Mouse (Mus musculus): ENCODE data around the gene Myog. TPM values are rescaled to one million over a fixed set of nuclear protein-coding genes. Genes with fewer than 3 reads are reported as not detected.

Myog gene
- polyA plus RNA-seq, 1 experiment from 2014 or later, result 190 TPM

GRCm38 (mm10) chr1:134272754-134273250, 17.0 kb upstream of the Myog start:
- Histone ChIP-seq H3K27ac (no peak overlapping the region), H3K36me3 (no peaks in the 10 kb centered on the region), H3K9me3 (no peaks in the 10 kb centered on the region), H3K4me3 (no peak overlapping the region), H3K27me3 (no peaks in the 10 kb centered on the region), H3K4me2 (replicated peaks) (no peak overlapping the region), H3K4me1 (peaks cover 17% of the 10 kb centered on the region), H3K9ac (no peak overlapping the region)
- 79% methylated on average over 5 of the region's 5 CpGs for WGBS
- ATAC-seq (ENCODE audit: low FRiP score, low read depth), result no peak

GRCm38 (mm10) chr1:134273493-134274395, 16.0 kb upstream of the Myog start:
- Histone ChIP-seq H3K36me3 (no peaks in the 10 kb centered on the region), H3K4me3 (no peak overlapping the region), H3K9ac (0 out of 2 replicates have a peak overlapping the region, but pooled peaks have one; percentile 1), H3K27ac (no peak overlapping the region; the same call in 1 of the 2 replicates), H3K9me3 (no peaks in the 10 kb centered on the region), H3K4me1 (peaks cover 17% of the 10 kb centered on the region), H3K4me2 (replicated peaks) (no peak overlapping the region), H3K27me3 (no peaks in the 10 kb centered on the region)
- no peak for ATAC-seq (ENCODE audit: low FRiP score, low read depth)
- 41% methylated on average over 9 of the region's 9 CpGs for WGBS

GRCm38 (mm10) chr1:134274483-134274920, 15.3 kb upstream of the Myog start:
- Histone ChIP-seq H3K9me3 (no peaks in the 10 kb centered on the region), H3K36me3 (no peaks in the 10 kb centered on the region), H3K9ac (no peak overlapping the region), H3K4me2 (replicated peaks) (no peak overlapping the region), H3K27me3 (no peaks in the 10 kb centered on the region), H3K4me3 (no peak overlapping the region), H3K27ac (no peak overlapping the region), H3K4me1 (peaks cover 17% of the 10 kb centered on the region)
- 63% methylated on average over 7 of the region's 7 CpGs for WGBS
- ATAC-seq (ENCODE audit: low FRiP score, low read depth), result no peak

GRCm38 (mm10) chr1:134275616-134276464, 13.9 kb upstream of the Myog start:
- Histone ChIP-seq H3K4me3 (no peak overlapping the region), H3K4me2 (replicated peaks) (no peak overlapping the region), H3K27ac (no peak overlapping the region), H3K4me1 (peaks cover 17% of the 10 kb centered on the region), H3K9me3 (no peaks in the 10 kb centered on the region), H3K36me3 (no peaks in the 10 kb centered on the region), H3K27me3 (no peaks in the 10 kb centered on the region), H3K9ac (no peak overlapping the region)
- peak; percentile 57 for ATAC-seq (ENCODE audit: low FRiP score, low read depth)
- 54% methylated on average over 13 of the region's 13 CpGs for WGBS

- H3K27me3 ChIP-seq, result no peaks in the 10 kb centered on the region
Observed at GRCm38 (mm10) chr1:134276823-134277222, 13.0 kb upstream of the Myog start.

GRCm38 (mm10) chr1:134280174-134280573, 9.6 kb upstream of the Myog start:
- H3K4me2 ChIP-seq (replicated peaks), result no peak overlapping the region
- no peaks in the 10 kb centered on the region; the same call in 1 of the 2 replicates for H3K4me1 ChIP-seq
- no peak overlapping the region for H3K4me3 ChIP-seq
- no peak overlapping the region for H3K9ac ChIP-seq
- 85% methylated on average over 5 of the region's 5 CpGs for WGBS
- no peaks in the 10 kb centered on the region for H3K9me3 ChIP-seq
- H3K27ac ChIP-seq, result no peak overlapping the region
- no peaks in the 10 kb centered on the region for H3K36me3 ChIP-seq
- ATAC-seq (ENCODE audit: low FRiP score, low read depth), result no peak
- H3K27me3 ChIP-seq, result no peaks in the 10 kb centered on the region

More at GRCm38 (mm10) chr1:134276823-134277222, 13.0 kb upstream of the Myog start:
- Histone ChIP-seq H3K4me3 (no peak overlapping the region), H3K9ac (no peak overlapping the region), H3K36me3 (no peaks in the 10 kb centered on the region), H3K9me3 (no peaks in the 10 kb centered on the region), H3K27ac (no peak overlapping the region), H3K4me1 (peaks cover 17% of the 10 kb centered on the region), H3K4me2 (replicated peaks) (no peak overlapping the region)
- no peak for ATAC-seq (ENCODE audit: low FRiP score, low read depth)
- 79% methylated on average over 7 of the region's 7 CpGs for WGBS

- no peak overlapping the region for H3K4me3 ChIP-seq
- no peak overlapping the region for H3K9ac ChIP-seq
- H3K36me3 ChIP-seq, result no peaks in the 10 kb centered on the region
- no peaks in the 10 kb centered on the region for H3K4me1 ChIP-seq
- ATAC-seq (ENCODE audit: low FRiP score, low read depth), result no peak
- no peaks in the 10 kb centered on the region for H3K27me3 ChIP-seq
- no peak overlapping the region for H3K27ac ChIP-seq
- no peak overlapping the region for H3K4me2 ChIP-seq (replicated peaks)
- H3K9me3 ChIP-seq, result no peaks in the 10 kb centered on the region
- WGBS, result 70% methylated on average over 4 of the region's 4 CpGs
Observed at GRCm38 (mm10) chr1:134281563-134281962, 8.2 kb upstream of the Myog start.

GRCm38 (mm10) chr1:134282342-134282741, 7.4 kb upstream of the Myog start:
- no peak overlapping the region for H3K4me2 ChIP-seq (replicated peaks)
- H3K36me3 ChIP-seq, result no peaks in the 10 kb centered on the region
- no peaks in the 10 kb centered on the region for H3K27me3 ChIP-seq
- no peaks in the 10 kb centered on the region for H3K4me1 ChIP-seq
- ATAC-seq (ENCODE audit: low FRiP score, low read depth), result no peak
- no peak overlapping the region for H3K4me3 ChIP-seq
- no peak overlapping the region for H3K9ac ChIP-seq
- 66% methylated on average over 3 of the region's 3 CpGs for WGBS
- no peaks in the 10 kb centered on the region for H3K9me3 ChIP-seq
- no peak overlapping the region for H3K27ac ChIP-seq

- Histone ChIP-seq H3K36me3 (no peaks in the 10 kb centered on the region), H3K4me1 (no peaks in the 10 kb centered on the region), H3K27me3 (no peaks in the 10 kb centered on the region), H3K27ac (no peak overlapping the region), H3K9ac (no peak overlapping the region), H3K4me3 (no peak overlapping the region), H3K4me2 (replicated peaks) (no peak overlapping the region), H3K9me3 (no peaks in the 10 kb centered on the region)
- WGBS, result 74% methylated on average over 1 of the region's 1 CpGs
- no peak for ATAC-seq (ENCODE audit: low FRiP score, low read depth)
Observed at GRCm38 (mm10) chr1:134283108-134283507, 6.7 kb upstream of the Myog start.

GRCm38 (mm10) chr1:134285458-134286120, 4.2 kb upstream of the Myog start:
- peaks cover 12% of the 10 kb centered on the region for H3K4me1 ChIP-seq
- H3K4me3 ChIP-seq, result no peak overlapping the region
- H3K27me3 ChIP-seq, result no peaks in the 10 kb centered on the region
- WGBS, result 57% methylated on average over 10 of the region's 10 CpGs
- no peak overlapping the region for H3K4me2 ChIP-seq (replicated peaks)
- no peaks in the 10 kb centered on the region for H3K9me3 ChIP-seq
- H3K36me3 ChIP-seq, result no peaks in the 10 kb centered on the region
- H3K27ac ChIP-seq, result no peak overlapping the region
- H3K9ac ChIP-seq, result no peak overlapping the region
- 0 out of 2 replicates have a peak, but pooled peaks have one; percentile 21 for ATAC-seq (ENCODE audit: low FRiP score, low read depth)

GRCm38 (mm10) chr1:134288239-134288638, 1.6 kb upstream of the Myog start:
- Histone ChIP-seq H3K27me3 (no peaks in the 10 kb centered on the region), H3K4me1 (peaks cover 31% of the 10 kb centered on the region), H3K4me2 (replicated peaks) (no peak overlapping the region), H3K36me3 (no peaks in the 10 kb centered on the region), H3K4me3 (no peak overlapping the region), H3K9me3 (no peaks in the 10 kb centered on the region), H3K9ac (no peak overlapping the region), H3K27ac (no peak overlapping the region)
- ATAC-seq (ENCODE audit: low FRiP score, low read depth), result no peak
- WGBS, result 78% methylated on average over 3 of the region's 3 CpGs
